Mouse (Mus musculus) MEL (cell line): Measurements from ENCODE around the gene Nucb1. TPM values are rescaled to one million over a fixed set of nuclear protein-coding genes. Genes with fewer than 3 reads are reported as not detected.

ENCODE experiments used
- DNase-seq: peaks from one replicate; pipeline ENCODE4 v3.0.0; 2011; ENCODE audit warnings: low read depth, low spot score
- H3K27ac ChIP-seq: 2 replicates; pipeline ENCODE4 v1.5.1; 2012; ENCODE audit warnings: low read depth, mild to moderate bottlenecking, control low read depth, low read length, moderate library complexity; ENCODE audit not compliant: control insufficient read depth
- H3K27me3 ChIP-seq, 2 experiments: fragments of 150-350 bp in 1 of 2; sonication (generic) in 1 of 2; 2 replicates each; pipeline ENCODE4 v1.6.1; 2012; ENCODE audit warnings: low read length in 2 of 2, mild to moderate bottlenecking in 2 of 2, improper control_type of control experiment in 1 of 2, moderate library complexity in 1 of 2; ENCODE audit not compliant: insufficient read depth in 2 of 2, control insufficient read depth in 1 of 2
- H3K36me3 ChIP-seq, 2 experiments: 2 replicates each; pipeline ENCODE4 v1.6.1; 2012 to 2014; ENCODE audit warnings: low read length in 2 of 2, improper control_type of control experiment in 1 of 2, inconsistent platforms in 1 of 2, mild to moderate bottlenecking in 1 of 2; ENCODE audit not compliant: insufficient read depth in 2 of 2, control insufficient read depth in 1 of 2
- H3K4me1 ChIP-seq, 2 experiments: fragments of 150-350 bp in 1 of 2; sonication (generic) in 1 of 2; 2 replicates each; pipeline ENCODE4 v1.6.1; 2012; ENCODE audit warnings: low read length in 2 of 2, improper control_type of control experiment in 1 of 2, mild to moderate bottlenecking in 1 of 2; ENCODE audit not compliant: insufficient read depth in 2 of 2, control insufficient read depth in 1 of 2
- H3K4me3 ChIP-seq, 2 experiments: fragments of 150-350 bp in 1 of 2; sonication (generic) in 1 of 2; 2 replicates each; pipeline ENCODE4 v1.5.1; 2012; ENCODE audit warnings: low read depth in 2 of 2, low read length in 2 of 2, mild to moderate bottlenecking in 2 of 2, moderate library complexity in 2 of 2, control low read depth in 1 of 2, improper control_type of control experiment in 1 of 2; ENCODE audit not compliant: control insufficient read depth in 1 of 2, insufficient read depth in 1 of 2
- H3K79me2 ChIP-seq: 2 replicates; pipeline ENCODE4 v1.6.1; 2012; ENCODE audit warnings: mild to moderate bottlenecking, low read length, moderate library complexity; ENCODE audit not compliant: control insufficient read depth, poor library complexity, insufficient read depth
- H3K9ac ChIP-seq: 2 replicates; pipeline ENCODE4 v1.6.1; 2012; ENCODE audit warnings: low read depth, mild to moderate bottlenecking, control low read depth, low read length, moderate library complexity; ENCODE audit not compliant: control insufficient read depth, poor library complexity, severe bottlenecking
- H3K9me3 ChIP-seq: fragments of 150-350 bp; sonication (generic); replicated peaks from 2 replicates; pipeline ENCODE4 v1.6.1; 2012; ENCODE audit warnings: mild to moderate bottlenecking, low read length, improper control_type of control experiment, moderate library complexity; ENCODE audit not compliant: insufficient read depth
- CHD1 ChIP-seq: IDR thresholded peaks from 2 replicates; pipeline ENCODE4 v1.6.1; 2012; ENCODE audit warnings: low read depth, mild to moderate bottlenecking, inconsistent platforms, low read length, improper control_type of control experiment
- CHD2 ChIP-seq: IDR thresholded peaks from 2 replicates; pipeline ENCODE4 v1.6.1; 2011; ENCODE audit warnings: low read length, improper control_type of control experiment
- E2F4 ChIP-seq: IDR thresholded peaks from 2 replicates; pipeline ENCODE4 v1.6.1; 2011; ENCODE audit warnings: low read depth, low read length, improper control_type of control experiment, borderline replicate concordance
- ELF1 ChIP-seq: IDR thresholded peaks from 2 replicates; pipeline ENCODE4 v1.6.1; 2014; ENCODE audit warnings: low read depth, mild to moderate bottlenecking, inconsistent platforms, low read length, improper control_type of control experiment, moderate library complexity
- EP300 ChIP-seq, 2 experiments: IDR thresholded peaks; 2 replicates each; pipeline ENCODE4 v1.6.1; 2011; ENCODE audit warnings: improper control_type of control experiment in 2 of 2, low read length in 2 of 2, low read depth in 1 of 2, mild to moderate bottlenecking in 1 of 2
- GABPA ChIP-seq: IDR thresholded peaks from 2 replicates; pipeline ENCODE4 v1.6.1; 2012; ENCODE audit warnings: low read depth, mild to moderate bottlenecking, inconsistent platforms, low read length, improper control_type of control experiment, moderate library complexity
- GATA1 ChIP-seq: IDR thresholded peaks from 2 replicates; pipeline ENCODE4 v1.6.1; 2011; ENCODE audit warnings: low read depth, low read length, improper control_type of control experiment
- HCFC1 ChIP-seq: IDR thresholded peaks from 2 replicates; pipeline ENCODE4 v1.6.1; 2012; ENCODE audit warnings: low read depth, mild to moderate bottlenecking, inconsistent platforms, low read length, improper control_type of control experiment, moderate library complexity
- KAT2A ChIP-seq: conservative IDR thresholded peaks from 2 replicates; pipeline ENCODE4 v1.6.1; 2012; ENCODE audit warnings: low read depth, low read length, improper control_type of control experiment, inconsistent platforms
- MAX ChIP-seq: IDR thresholded peaks from 2 replicates; pipeline ENCODE4 v1.6.1; 2011; ENCODE audit warnings: low read length, improper control_type of control experiment
- MAZ ChIP-seq: IDR thresholded peaks from 2 replicates; pipeline ENCODE4 v1.6.1; 2012; ENCODE audit warnings: low read depth, mild to moderate bottlenecking, inconsistent platforms, low read length, improper control_type of control experiment
- MEF2A ChIP-seq: IDR thresholded peaks from 2 replicates; pipeline ENCODE4 v1.6.1; 2014; ENCODE audit warnings: low read depth, mild to moderate bottlenecking, inconsistent platforms, low read length, improper control_type of control experiment; ENCODE audit not compliant: poor library complexity, insufficient replicate concordance, severe bottlenecking; ENCODE audit errors: extremely low read depth
- MXI1 ChIP-seq: IDR thresholded peaks from 2 replicates; pipeline ENCODE4 v1.6.1; 2011; ENCODE audit warnings: mild to moderate bottlenecking, low read depth, low read length, improper control_type of control experiment
- MYB ChIP-seq: IDR thresholded peaks from 2 replicates; pipeline ENCODE4 v1.6.1; 2011; ENCODE audit warnings: mild to moderate bottlenecking, low read depth, low read length, improper control_type of control experiment
- NRF1 ChIP-seq: IDR thresholded peaks from 2 replicates; pipeline ENCODE4 v1.6.1; 2014; ENCODE audit warnings: low read depth, mild to moderate bottlenecking, inconsistent platforms, low read length, improper control_type of control experiment, moderate library complexity; ENCODE audit not compliant: poor library complexity, insufficient read depth, severe bottlenecking
- POLR2AphosphoS5 ChIP-seq: IDR thresholded peaks from 2 replicates; pipeline ENCODE4 v1.6.1; 2012; ENCODE audit warnings: low read depth, borderline replicate concordance, mild to moderate bottlenecking, inconsistent platforms, low read length, moderate library complexity, mixed read lengths
- RAD21 ChIP-seq: IDR thresholded peaks from 2 replicates; pipeline ENCODE4 v1.6.1; 2011; ENCODE audit warnings: mild to moderate bottlenecking, low read depth, low read length, improper control_type of control experiment
- RCOR1 ChIP-seq: IDR thresholded peaks from 2 replicates; pipeline ENCODE4 v1.6.1; 2012; ENCODE audit warnings: low read depth, mild to moderate bottlenecking, inconsistent platforms, low read length, improper control_type of control experiment
- SIN3A ChIP-seq: IDR thresholded peaks from 2 replicates; pipeline ENCODE4 v1.6.1; 2012; ENCODE audit warnings: low read length, improper control_type of control experiment, inconsistent platforms
- TCF12 ChIP-seq: IDR thresholded peaks from 2 replicates; pipeline ENCODE4 v1.6.1; 2014; ENCODE audit warnings: low read depth, mild to moderate bottlenecking, inconsistent platforms, low read length, improper control_type of control experiment, moderate library complexity
- UBTF ChIP-seq: IDR thresholded peaks from 2 replicates; pipeline ENCODE4 v1.6.1; 2012; ENCODE audit warnings: low read depth, mild to moderate bottlenecking, inconsistent platforms, low read length, improper control_type of control experiment, moderate library complexity, borderline replicate concordance; ENCODE audit not compliant: insufficient read depth
- ZC3H11A ChIP-seq: IDR thresholded peaks from 2 replicates; pipeline ENCODE4 v1.6.1; 2012; ENCODE audit warnings: low read depth, mild to moderate bottlenecking, inconsistent platforms, low read length, improper control_type of control experiment
- ZKSCAN1 ChIP-seq: IDR thresholded peaks from 2 replicates; pipeline ENCODE4 v1.6.1; 2012; ENCODE audit warnings: low read depth, mild to moderate bottlenecking, inconsistent platforms, low read length, improper control_type of control experiment, moderate library complexity
- ZNF384 ChIP-seq: IDR thresholded peaks from 2 replicates; pipeline ENCODE4 v1.6.1; 2012; ENCODE audit warnings: low read depth, mild to moderate bottlenecking, inconsistent platforms, low read length, improper control_type of control experiment
- polyA plus RNA-seq, 2 experiments: library from polyadenylated mRNA; stranded (reverse) in 1 of 2; unstranded in 1 of 2; fragments of >175 nt in 1 of 2; fragments of >200 nt in 1 of 2; gene quantifications; 2 replicates each; pipeline versions ENCODE4 v1.2.1 to v1.2.4; 2012; ENCODE audit warnings: low replicate concordance in 2 of 2, low read depth in 1 of 2; ENCODE audit not compliant: insufficient read length in 2 of 2, insufficient read depth in 1 of 2, missing spikeins in 1 of 2
- total RNA-seq: library from RNA; depleted of rRNA; stranded (reverse); fragments of 300-350 nt; gene quantifications from 2 replicates; pipeline ENCODE4 v1.2.3, GENCODE M21; 2012

Gene Nucb1
- total and polyA plus RNA-seq, 3 experiments = 92.3 to 343 (median 196) TPM

DNA sequence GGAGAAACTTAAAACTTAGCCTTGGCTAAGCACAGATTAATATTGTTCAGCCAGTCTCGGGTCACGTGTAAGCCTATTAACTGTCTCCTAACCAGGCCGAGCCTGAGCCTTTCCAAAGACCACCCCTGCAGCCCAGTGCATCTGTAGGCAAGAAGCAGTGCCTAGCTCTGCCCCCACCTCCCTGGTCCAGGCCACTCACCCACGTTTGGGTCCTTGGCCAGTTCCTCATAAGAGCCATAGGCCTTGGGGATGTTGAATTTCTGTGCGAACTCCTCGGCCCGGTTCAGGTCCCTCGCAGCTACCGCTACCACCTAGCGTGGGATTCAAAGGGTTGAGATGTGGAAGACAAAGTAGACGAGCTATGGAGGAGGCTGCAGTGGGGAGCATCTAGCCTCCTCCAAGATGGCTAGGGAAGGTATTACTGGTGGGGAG, 22.3 kb downstream of the Nucb1 start:
- DNase-seq = no peak
- no peaks in the 10 kb centered on the region for H3K79me2 ChIP-seq
- H3K4me3 ChIP-seq = no peak overlapping the region
- TF ChIP-seq ZKSCAN1 = no peak
- no peak for TF ChIP-seq MAX
- no peak for TF ChIP-seq POLR2AphosphoS5
- TF ChIP-seq CHD1 = no peak
- no peak for TF ChIP-seq MEF2A
- no peak for TF ChIP-seq HCFC1
- TF ChIP-seq, all 39 proteins: peak for 0
- H3K9ac ChIP-seq = no peak overlapping the region
- H3K27me3 ChIP-seq = no peaks in the 10 kb centered on the region
- no peak overlapping the region for H3K27ac ChIP-seq
- no peaks in the 10 kb centered on the region for H3K9me3 ChIP-seq
- H3K4me1 ChIP-seq = peaks cover 8 to 31% of the 10 kb centered on the region in 2 experiments
- peaks cover 0 to 25% of the 10 kb centered on the region in 2 experiments; a peak in 2 of 4 replicates for H3K36me3 ChIP-seq

DNA sequence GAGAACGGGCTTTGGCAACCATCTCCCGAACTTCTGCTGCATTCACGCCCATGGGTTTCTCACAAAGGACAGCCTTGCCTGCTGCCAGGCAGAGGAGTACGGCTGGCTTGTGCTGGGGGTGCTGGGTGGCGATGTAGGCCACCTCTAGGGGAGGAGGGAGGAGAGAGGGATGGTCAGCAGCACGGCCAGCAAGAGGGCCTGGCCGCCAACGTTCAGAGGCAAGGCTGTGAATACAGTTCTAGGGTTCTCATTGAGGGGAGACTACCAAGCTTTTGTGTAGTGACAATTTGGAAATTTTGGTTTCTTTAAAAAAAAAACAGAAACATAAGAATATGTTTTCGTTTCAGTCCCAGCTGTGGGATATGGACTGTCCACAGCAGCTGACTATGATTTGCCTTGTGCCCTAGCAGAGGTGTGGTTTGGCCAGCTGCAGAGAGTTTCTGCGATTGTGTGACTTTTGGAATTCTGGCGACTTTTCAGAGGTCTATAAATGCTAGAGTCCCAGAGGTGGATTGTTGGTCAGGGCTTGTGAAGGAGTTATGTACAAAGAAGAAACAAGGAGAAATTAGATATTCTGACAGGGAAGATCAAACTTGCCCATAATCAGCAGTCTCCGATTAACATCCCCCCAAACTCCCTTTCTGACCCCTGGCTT, 23.3 kb downstream of the Nucb1 start, which contains the start of gene Gm45808:
Gene Gm45808 (minus strand): TSS at position 51 of the 655 bp plus-strand sequence.
- H3K9ac ChIP-seq = peak within 1 kb of the TSS; percentile 2; the same call in 1 of the 2 replicates

DNA sequence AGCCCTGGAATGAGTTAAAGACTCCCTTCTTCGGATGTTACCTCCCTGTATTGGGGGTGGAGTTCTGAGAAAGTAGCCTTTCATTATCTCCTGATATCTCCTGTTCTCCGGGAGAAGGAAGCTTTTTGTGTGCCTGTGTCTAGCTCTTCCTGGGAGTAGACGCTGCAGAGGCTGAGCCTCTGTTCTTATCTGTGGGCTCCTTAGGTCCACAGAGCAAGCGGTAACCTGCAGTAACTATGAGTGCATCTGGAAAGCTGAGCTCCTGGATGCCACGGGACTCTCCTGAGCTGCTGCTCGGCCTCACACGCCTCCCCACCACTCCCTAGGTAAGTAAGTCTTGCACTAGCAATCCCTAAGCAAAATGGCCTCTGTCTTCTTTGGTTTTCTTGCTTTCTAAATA, 24.0 kb downstream of the Nucb1 start:
- DNase-seq = peak; percentile 56
- H3K4me1 ChIP-seq = peaks cover 9 to 40% of the 10 kb centered on the region in 2 experiments
- H3K9ac ChIP-seq = peak overlapping the region; percentile 2; the same call in 1 of the 2 replicates
- TF ChIP-seq GABPA (no peak), TCF12 (no peak), ZC3H11A (no peak), SIN3A (peak; percentile 15; the same call in 1 of the 2 replicates), KAT2A (no peak), ZKSCAN1 (no peak), MAZ (no peak), UBTF (no peak), EP300 (IDR thresholded peaks at IDR 0.05; ENCODE audit: low read depth in 1 of 2, low read length in 2 of 2) (0 out of 4 replicates have a peak, but pooled peaks of 1 of the 2 experiments have one; percentile 12), GATA1 (peak; percentile 58; the same call in 1 of the 2 replicates), ELF1 (no peak), RCOR1 (no peak), POLR2AphosphoS5 (no peak), NRF1 (no peak), CHD1 (no peak)

More for the DNA sequence above, 23.3 kb downstream of the Nucb1 start, which contains the start of gene Gm45808:
- Histone ChIP-seq H3K4me1 (peaks cover 10 to 38% of the 10 kb centered on the region in 2 experiments), H3K27ac (no peak within 1 kb of the TSS), H3K79me2 (no peaks in the 10 kb centered on the region), H3K36me3 (peaks cover 0 to 32% of the 10 kb centered on the region in 2 experiments; a peak in 2 of 4 replicates), H3K27me3 (no peaks in the 10 kb centered on the region), H3K9me3 (no peaks in the 10 kb centered on the region), H3K4me3 (no peak within 1 kb of the TSS)
- TF ChIP-seq MAZ = no peak
- no peak for TF ChIP-seq RAD21
- no peak for TF ChIP-seq NRF1
- TF ChIP-seq GATA1 = no peak
- no peak for TF ChIP-seq SIN3A
- TF ChIP-seq CHD2 = no peak
- no peak for TF ChIP-seq MYB
- TF ChIP-seq ZNF384 = no peak
- no peak for TF ChIP-seq E2F4
- no peak for TF ChIP-seq MEF2A
- no peak for TF ChIP-seq MXI1
- no peak for TF ChIP-seq EP300 (IDR thresholded peaks at IDR 0.05; ENCODE audit: low read depth in 1 of 2, low read length in 2 of 2)
- DNase-seq = no peak

More for the DNA sequence above, 24.0 kb downstream of the Nucb1 start:
- H3K27me3 ChIP-seq = no peaks in the 10 kb centered on the region
- peaks cover 0 to 32% of the 10 kb centered on the region in 2 experiments; a peak in 2 of 4 replicates for H3K36me3 ChIP-seq
- H3K27ac ChIP-seq = no peak overlapping the region
- H3K4me3 ChIP-seq = no peak overlapping the region
- H3K79me2 ChIP-seq = no peaks in the 10 kb centered on the region
- no peaks in the 10 kb centered on the region for H3K9me3 ChIP-seq
